Mouse (Mus musculus) B cell, adult 2 months (primary cell): ENCODE data around the gene Cideb.

Experiments
- DNase-seq, 2 experiments: peaks; one replicate each; pipeline ENCODE4 v3.0.0; 2022

Cideb gene

GRCm38 (mm10) chr14:55721700-55722437 lies 36.4 kb downstream of the Cideb start, which contains the start of gene Rabggta:
Gene Rabggta, minus strand, starts transcription at chr14:55722263.
- DNase-seq, result peak; percentile 96 to 97

GRCm38 (mm10) chr14:55721076-55721475 lies 37.2 kb downstream of the Cideb start:
- DNase-seq, result no peak

- DNase-seq, result no peak
Measured at GRCm38 (mm10) chr14:55720666-55721065, 37.6 kb downstream of the Cideb start.

GRCm38 (mm10) chr14:55719737-55720136 lies 38.5 kb downstream of the Cideb start:
- DNase-seq, result no peak

GRCm38 (mm10) chr14:55716884-55717283 lies 41.4 kb downstream of the Cideb start:
- no peak for DNase-seq

- DNase-seq, result no peak
Measured at GRCm38 (mm10) chr14:55716271-55716670, 42.0 kb downstream of the Cideb start.

GRCm38 (mm10) chr14:55714893-55715292 lies 43.4 kb downstream of the Cideb start:
- no peak for DNase-seq

- no peak for DNase-seq
Measured at GRCm38 (mm10) chr14:55713729-55714122, 44.5 kb downstream of the Cideb start, which contains the start of gene Tgm1. Gene Tgm1, minus strand, starts transcription at chr14:55713926.

GRCm38 (mm10) chr14:55713007-55713728 lies 45.1 kb downstream of the Cideb start:
- DNase-seq, result no peak

GRCm38 (mm10) chr14:55711786-55712185 lies 46.5 kb downstream of the Cideb start:
- no peak for DNase-seq

- DNase-seq, result no peak
Measured at GRCm38 (mm10) chr14:55709509-55709908, 48.7 kb downstream of the Cideb start.

- no peak for DNase-seq
Measured at GRCm38 (mm10) chr14:55707397-55707796, 50.9 kb downstream of the Cideb start.

- DNase-seq, result no peak
Measured at GRCm38 (mm10) chr14:55706051-55706600, 52.1 kb downstream of the Cideb start.
